Mouse (Mus musculus): ENCODE results near the gene Cers6. TPM values are rescaled to one million over a fixed set of nuclear protein-coding genes. Genes with fewer than 3 reads are reported as not detected.
A peak's percentile ranks its signal among the peaks of the same experiment; 100 is the strongest.

The Cers6 gene
- polyA plus RNA-seq, 1 experiment from 2014 or later: 36.8 TPM

DNA sequence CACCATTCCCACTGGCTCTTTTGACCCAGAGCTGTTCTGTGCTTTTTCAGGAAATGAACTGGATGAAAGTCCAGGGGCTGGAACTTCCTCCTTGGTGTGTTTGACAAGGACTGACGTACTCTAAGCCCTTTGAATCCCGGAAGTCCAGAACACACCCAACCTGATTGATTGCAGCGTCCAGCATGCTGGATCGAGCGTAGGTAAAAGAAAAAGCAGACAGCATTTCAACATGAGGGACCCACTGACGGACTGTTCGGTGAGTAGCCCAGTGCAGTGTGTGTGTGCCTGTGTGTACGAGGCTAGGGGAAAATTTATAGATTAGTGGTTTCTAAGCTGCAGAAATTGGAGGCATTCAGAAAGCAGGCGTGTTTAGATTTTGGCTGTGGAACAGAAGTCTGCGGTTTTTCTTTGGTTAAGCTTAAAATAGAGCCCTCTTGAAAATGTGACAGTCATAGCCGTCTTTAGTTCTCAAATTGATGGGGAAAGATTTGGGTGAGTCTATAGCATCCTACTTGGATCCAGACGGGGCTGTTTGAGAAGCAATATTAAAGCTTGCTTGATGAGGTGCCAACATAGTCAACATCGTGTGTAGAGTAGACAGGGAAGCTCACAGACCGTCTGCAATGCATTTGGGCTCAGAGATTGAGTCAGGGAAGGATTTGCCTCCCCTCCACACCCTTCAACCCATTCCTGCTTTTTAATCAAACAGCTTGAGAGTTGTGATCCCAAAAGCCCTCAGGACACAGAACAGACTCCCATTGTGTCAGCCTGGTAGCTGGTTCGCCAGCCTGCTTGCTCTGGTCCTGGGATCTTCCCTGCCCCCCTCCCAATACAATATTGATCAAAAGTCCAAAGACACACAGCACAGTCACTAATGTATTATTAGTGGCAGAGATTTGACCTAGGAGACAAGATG, 274.7 kb downstream of the Cers6 start, which contains the start of gene Nostrin:
Gene Nostrin, plus strand, starts transcription at position 140 of the 916 bp plus-strand sequence.
- Histone ChIP-seq H3K9ac (no peak within 1 kb of the TSS), H3K36me3 (no peaks in the 10 kb centered on the region), H3K4me2 (peak within 1 kb of the TSS; percentile 42), H3K9me3 (replicated peaks) (no peaks in the 10 kb centered on the region), H3K27me3 (no peaks in the 10 kb centered on the region), H3K27ac (peak within 1 kb of the TSS; percentile 74), H3K4me3 (replicated peaks) (peak within 1 kb of the TSS; percentile 22), H3K4me1 (peaks cover 38% of the 10 kb centered on the region)
- WGBS: 52% methylated on average over 15 of the region's 15 CpGs
- peak; percentile 30 for ATAC-seq (replicated peaks; ENCODE audit: low FRiP score)

DNA sequence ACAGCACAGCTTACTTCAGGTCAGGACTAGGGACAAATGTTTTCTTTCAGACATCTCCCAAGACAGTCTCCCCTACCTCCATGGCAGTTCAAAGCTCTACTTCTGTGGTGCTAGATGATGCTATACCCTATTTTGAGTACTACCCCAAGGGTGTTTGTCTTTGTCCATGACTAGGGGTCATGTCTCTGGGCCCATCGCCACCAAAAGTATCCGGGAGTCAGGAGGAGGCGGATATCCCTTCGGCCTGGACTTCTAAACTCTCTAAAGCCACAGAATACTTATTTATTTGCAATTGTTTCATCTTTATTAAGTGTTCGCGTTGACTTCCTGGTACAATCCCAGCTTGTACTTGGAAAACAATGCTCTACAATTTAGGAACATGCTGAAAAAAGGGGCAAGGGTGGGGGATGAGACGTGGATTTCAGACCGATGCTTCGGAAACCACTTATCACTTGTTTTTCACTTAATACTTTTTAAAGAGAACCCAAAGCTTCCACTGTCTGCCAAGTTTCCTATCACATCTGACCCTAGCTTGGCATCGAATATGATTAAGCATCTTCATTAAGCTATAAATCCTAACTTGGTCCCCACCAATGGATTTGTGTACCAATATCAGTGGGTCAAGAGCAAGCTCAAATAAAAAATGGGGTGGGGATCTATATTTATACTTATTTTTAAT, 276.3 kb downstream of the Cers6 start:
- Histone ChIP-seq H3K4me1 (peaks cover 29% of the 10 kb centered on the region), H3K27ac (no peak overlapping the region), H3K27me3 (no peaks in the 10 kb centered on the region), H3K4me2 (no peak overlapping the region), H3K9ac (no peak overlapping the region), H3K4me3 (replicated peaks) (no peak overlapping the region), H3K9me3 (replicated peaks) (no peaks in the 10 kb centered on the region), H3K36me3 (no peaks in the 10 kb centered on the region)
- WGBS: 88% methylated on average over 10 of the region's 10 CpGs
- no peak for ATAC-seq (replicated peaks; ENCODE audit: low FRiP score)

DNA sequence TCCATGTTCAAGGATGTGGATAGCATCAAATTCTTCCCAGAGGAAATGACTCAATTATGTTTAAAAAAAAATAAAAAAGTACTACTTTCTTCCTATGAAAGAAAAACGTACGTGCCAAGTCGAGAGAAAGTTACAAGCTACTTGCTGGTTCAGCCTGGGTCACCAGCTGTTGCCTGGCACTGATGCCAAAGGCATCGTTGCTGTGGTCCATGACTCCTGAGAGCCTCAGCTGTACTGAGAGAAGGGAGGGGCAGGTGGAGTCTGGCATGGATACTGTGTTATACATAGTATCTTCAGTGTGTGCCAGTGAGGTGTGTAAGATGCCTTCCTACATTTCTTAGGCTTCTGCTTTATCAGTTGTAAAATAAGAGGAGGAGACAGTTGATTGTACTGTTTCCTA, 277.5 kb downstream of the Cers6 start:
- H3K9ac ChIP-seq: no peak overlapping the region
- no peak for ATAC-seq (replicated peaks; ENCODE audit: low FRiP score)
- no peaks in the 10 kb centered on the region for H3K27me3 ChIP-seq
- no peaks in the 10 kb centered on the region for H3K9me3 ChIP-seq (replicated peaks)
- H3K4me3 ChIP-seq (replicated peaks): no peak overlapping the region
- WGBS: 68% methylated on average over 4 of the region's 4 CpGs
- H3K36me3 ChIP-seq: no peaks in the 10 kb centered on the region
- H3K4me2 ChIP-seq: no peak overlapping the region
- H3K4me1 ChIP-seq: peaks cover 27% of the 10 kb centered on the region
- H3K27ac ChIP-seq: no peak overlapping the region

DNA sequence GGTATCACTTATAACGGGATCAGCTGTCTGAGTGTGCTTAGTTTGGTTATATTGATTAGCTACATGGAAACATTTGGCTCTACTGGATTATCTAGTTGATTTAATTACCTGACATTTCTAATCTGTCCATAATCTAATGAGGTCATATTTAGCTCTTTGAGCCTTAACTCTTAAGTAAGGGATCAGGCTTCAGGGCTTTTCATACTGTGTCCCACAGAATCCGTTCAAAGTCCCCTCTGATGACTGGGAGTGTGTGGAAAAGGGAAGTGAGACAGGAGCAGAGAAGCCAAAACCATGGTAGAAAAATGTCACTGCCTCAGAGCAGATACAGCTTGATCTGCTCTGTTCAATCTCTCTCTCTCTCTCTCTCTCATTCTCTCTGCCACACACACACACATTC, 279.0 kb downstream of the Cers6 start:
- no peak overlapping the region for H3K27ac ChIP-seq
- 79% methylated on average over 2 of the region's 2 CpGs for WGBS
- H3K4me3 ChIP-seq (replicated peaks): no peak overlapping the region
- H3K36me3 ChIP-seq: no peaks in the 10 kb centered on the region
- peaks cover 21% of the 10 kb centered on the region for H3K4me1 ChIP-seq
- no peak for ATAC-seq (replicated peaks; ENCODE audit: low FRiP score)
- H3K27me3 ChIP-seq: no peaks in the 10 kb centered on the region
- no peak overlapping the region for H3K4me2 ChIP-seq
- no peaks in the 10 kb centered on the region for H3K9me3 ChIP-seq (replicated peaks)
- no peak overlapping the region for H3K9ac ChIP-seq

DNA sequence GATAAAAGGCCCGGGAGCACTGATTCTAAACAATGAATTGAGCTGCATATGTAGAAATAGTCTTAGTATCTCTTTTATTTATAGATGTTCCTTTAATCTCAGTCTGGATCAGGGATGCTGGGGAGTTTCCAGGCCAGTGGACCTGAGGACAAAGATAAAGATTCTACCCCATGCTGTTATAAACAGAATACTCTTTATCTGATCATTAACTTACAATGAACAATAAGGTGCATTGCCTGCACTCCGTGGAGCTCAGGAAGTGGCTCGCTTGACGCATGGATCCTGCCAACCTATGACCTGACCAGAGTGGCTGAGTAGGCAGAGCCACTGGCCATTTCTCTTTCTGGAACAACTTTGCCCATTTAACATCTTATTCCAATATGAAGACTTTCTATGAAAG, 279.6 kb downstream of the Cers6 start:
- 61% methylated on average over 4 of the region's 4 CpGs for WGBS
- peaks cover 15% of the 10 kb centered on the region for H3K4me1 ChIP-seq
- no peak for ATAC-seq (replicated peaks; ENCODE audit: low FRiP score)
- H3K27ac ChIP-seq: no peak overlapping the region
- H3K4me3 ChIP-seq (replicated peaks): no peak overlapping the region
- H3K4me2 ChIP-seq: no peak overlapping the region
- H3K36me3 ChIP-seq: no peaks in the 10 kb centered on the region
- H3K27me3 ChIP-seq: no peaks in the 10 kb centered on the region
- H3K9ac ChIP-seq: no peak overlapping the region
- H3K9me3 ChIP-seq (replicated peaks): no peaks in the 10 kb centered on the region

DNA sequence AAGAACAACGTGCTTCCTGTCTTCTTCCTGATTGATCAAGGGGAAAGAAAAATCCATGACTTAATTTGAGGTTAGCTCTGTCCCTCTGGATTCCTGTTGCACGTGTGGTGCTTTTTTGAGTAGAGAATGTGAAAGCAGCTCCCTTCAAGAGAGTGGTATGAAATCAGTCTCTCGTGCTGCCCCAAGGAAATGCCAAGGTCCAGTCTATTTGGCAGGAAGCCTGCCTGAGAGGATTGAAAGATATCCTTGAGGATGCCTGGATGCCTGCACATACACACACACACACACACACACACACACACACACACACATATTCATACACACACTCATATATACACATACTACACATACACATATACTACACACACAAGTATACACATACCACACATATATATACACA, 287.4 kb downstream of the Cers6 start:
- Histone ChIP-seq H3K36me3 (no peaks in the 10 kb centered on the region), H3K4me2 (no peak overlapping the region), H3K9me3 (replicated peaks) (no peaks in the 10 kb centered on the region), H3K27ac (no peak overlapping the region), H3K4me1 (peaks cover 8% of the 10 kb centered on the region; the same call in 1 of the 2 replicates), H3K9ac (no peak overlapping the region), H3K4me3 (replicated peaks) (no peak overlapping the region), H3K27me3 (no peaks in the 10 kb centered on the region)
- ATAC-seq (replicated peaks; ENCODE audit: low FRiP score): no peak
- WGBS: 54% methylated on average over 3 of the region's 3 CpGs

DNA sequence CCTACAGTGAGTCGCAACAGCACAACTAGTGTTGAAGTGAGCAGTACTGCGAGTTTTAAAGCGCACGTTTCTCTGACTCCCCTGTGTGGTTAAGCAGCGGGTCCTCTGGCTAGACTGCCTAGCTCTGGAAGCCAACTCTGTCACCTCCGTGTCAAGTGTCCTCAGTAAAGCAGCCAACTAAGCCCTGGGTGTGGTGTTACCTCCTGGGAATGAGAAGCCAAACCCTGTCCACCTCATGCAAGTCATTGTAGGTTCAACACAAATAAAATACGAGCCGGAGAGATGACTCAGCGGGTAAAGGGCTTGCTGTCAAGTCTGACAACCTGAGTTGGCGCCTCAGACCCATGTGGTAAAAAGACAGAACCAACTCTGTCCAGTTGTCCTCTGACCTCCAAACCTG, 287.9 kb downstream of the Cers6 start:
- Histone ChIP-seq H3K36me3 (no peaks in the 10 kb centered on the region), H3K9me3 (replicated peaks) (no peaks in the 10 kb centered on the region), H3K9ac (no peak overlapping the region), H3K27ac (no peak overlapping the region), H3K4me1 (peaks cover 8% of the 10 kb centered on the region; the same call in 1 of the 2 replicates), H3K4me3 (replicated peaks) (no peak overlapping the region), H3K27me3 (no peaks in the 10 kb centered on the region), H3K4me2 (no peak overlapping the region)
- ATAC-seq (replicated peaks; ENCODE audit: low FRiP score): no peak
- 80% methylated on average over 10 of the region's 10 CpGs for WGBS

DNA sequence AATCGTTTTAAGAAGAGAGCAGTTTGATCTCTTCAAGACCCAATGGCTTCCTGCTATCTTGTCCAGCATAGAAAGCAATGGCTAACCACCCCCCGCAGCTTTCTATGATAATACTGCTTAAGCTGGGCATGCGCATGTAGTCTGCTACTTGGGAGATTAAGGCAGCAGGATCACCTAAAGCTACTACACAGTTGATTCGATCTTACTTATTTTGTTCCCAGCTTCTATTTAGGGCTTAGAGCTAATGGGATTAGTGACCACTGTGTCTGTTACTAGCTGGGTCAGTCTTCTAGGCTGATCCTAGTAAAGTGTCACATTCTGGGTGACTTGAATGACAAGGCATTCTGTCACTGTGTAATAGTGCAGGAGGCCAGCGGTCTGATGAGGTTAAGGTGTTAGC, 289.6 kb downstream of the Cers6 start:
- Histone ChIP-seq H3K36me3 (no peaks in the 10 kb centered on the region), H3K4me2 (no peak overlapping the region), H3K27me3 (no peaks in the 10 kb centered on the region), H3K4me3 (replicated peaks) (no peak overlapping the region), H3K9ac (no peak overlapping the region), H3K27ac (no peak overlapping the region), H3K9me3 (replicated peaks) (no peaks in the 10 kb centered on the region), H3K4me1 (peaks cover 6% of the 10 kb centered on the region)
- 80% methylated on average over 5 of the region's 5 CpGs for WGBS
- ATAC-seq (replicated peaks; ENCODE audit: low FRiP score): no peak

DNA sequence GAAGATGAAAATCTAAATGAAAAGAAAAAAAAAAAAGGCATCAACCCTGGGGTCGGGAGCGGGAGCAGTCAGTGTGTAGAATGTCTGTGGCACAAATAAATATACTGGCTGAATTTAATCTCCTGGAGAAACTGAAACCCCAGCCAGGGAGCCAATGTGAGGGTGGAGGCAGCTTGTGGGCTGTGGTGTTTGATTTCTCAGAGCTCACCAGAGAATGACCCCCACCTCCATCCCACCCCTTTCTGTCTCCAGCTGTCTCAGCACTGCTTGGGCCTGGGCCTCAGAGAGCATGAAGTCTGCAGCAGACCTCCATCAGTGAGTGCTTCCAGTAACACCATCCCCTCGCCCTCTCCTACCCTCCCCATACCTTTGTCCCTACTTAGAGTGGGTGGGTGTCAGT, 294.6 kb downstream of the Cers6 start:
- ATAC-seq (replicated peaks; ENCODE audit: low FRiP score): peak; percentile 95
- Histone ChIP-seq H3K27ac (peak overlapping the region; percentile 75), H3K4me1 (peaks cover 17% of the 10 kb centered on the region), H3K9ac (no peak overlapping the region), H3K9me3 (replicated peaks) (no peaks in the 10 kb centered on the region), H3K4me2 (no peak overlapping the region), H3K27me3 (no peaks in the 10 kb centered on the region), H3K4me3 (replicated peaks) (no peak overlapping the region), H3K36me3 (no peaks in the 10 kb centered on the region)
- WGBS: 27% methylated on average over 3 of the region's 3 CpGs

DNA sequence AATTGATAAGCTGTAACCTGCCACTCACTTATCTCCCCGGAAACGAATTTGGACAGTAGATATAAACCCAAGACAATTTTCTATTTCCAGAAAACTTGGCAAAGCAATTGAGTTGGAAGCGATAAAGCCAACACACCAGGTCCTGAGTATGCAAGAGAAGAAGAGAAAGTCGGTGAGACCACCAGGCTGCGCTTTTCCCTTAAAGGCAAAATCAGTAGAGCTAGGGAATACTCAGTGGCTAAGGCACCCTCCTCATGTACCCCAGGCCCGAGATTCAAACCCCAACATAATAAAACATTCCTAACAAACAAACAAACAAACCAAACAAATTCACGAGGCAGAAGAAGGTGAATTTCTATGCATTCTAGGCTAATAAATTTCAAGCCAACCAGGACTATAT, 295.0 kb downstream of the Cers6 start:
- peak; percentile 44 for ATAC-seq (replicated peaks; ENCODE audit: low FRiP score)
- no peak overlapping the region for H3K4me2 ChIP-seq
- WGBS: 41% methylated on average over 7 of the region's 7 CpGs
- H3K27me3 ChIP-seq: no peaks in the 10 kb centered on the region
- H3K27ac ChIP-seq: peak overlapping the region; percentile 75
- no peaks in the 10 kb centered on the region for H3K36me3 ChIP-seq
- H3K4me3 ChIP-seq (replicated peaks): no peak overlapping the region
- peaks cover 17% of the 10 kb centered on the region for H3K4me1 ChIP-seq
- H3K9ac ChIP-seq: no peak overlapping the region
- no peaks in the 10 kb centered on the region for H3K9me3 ChIP-seq (replicated peaks)

DNA sequence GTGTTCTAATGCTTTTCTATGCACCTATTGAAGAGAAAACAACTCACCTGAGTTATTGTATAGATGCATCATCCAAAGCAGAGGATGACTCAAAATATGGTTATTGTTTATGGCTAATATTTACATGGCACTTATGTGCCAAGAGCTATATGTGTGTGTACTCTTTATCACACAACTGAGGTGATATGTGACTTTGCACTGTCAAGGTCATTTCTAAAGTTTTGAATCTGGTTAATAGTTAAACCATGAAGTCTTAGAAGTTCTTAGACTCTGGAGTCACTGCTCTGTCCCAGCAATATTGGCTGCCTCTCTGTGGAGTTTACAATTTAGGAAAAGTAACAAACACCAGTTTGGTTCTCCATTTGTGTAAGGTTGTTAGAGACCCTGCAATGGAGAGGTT, 297.7 kb downstream of the Cers6 start:
- Histone ChIP-seq H3K9me3 (replicated peaks) (no peaks in the 10 kb centered on the region), H3K4me2 (no peak overlapping the region), H3K36me3 (no peaks in the 10 kb centered on the region), H3K9ac (no peak overlapping the region), H3K27ac (no peak overlapping the region), H3K4me1 (peaks cover 22% of the 10 kb centered on the region), H3K4me3 (replicated peaks) (no peak overlapping the region), H3K27me3 (no peaks in the 10 kb centered on the region)
- no peak for ATAC-seq (replicated peaks; ENCODE audit: low FRiP score)

Data from kidney, embryonic 15.5 days (tissue).